Mouse (Mus musculus) lung, adult 2 months (tissue): ENCODE data around the gene Clcn7.

Experiments
- CTCF ChIP-seq: fragments of 200-500 bp; IDR thresholded peaks from 2 replicates; pipeline ENCODE4 v1.5.1; 2011; ENCODE audit warnings: mild to moderate bottlenecking, low read length, control low read depth; ENCODE audit not compliant: insufficient read depth
- POLR2A ChIP-seq: fragments of 200-500 bp; IDR thresholded peaks from 2 replicates; pipeline ENCODE4 v1.6.1; 2011; ENCODE audit warnings: low read depth, mild to moderate bottlenecking, control low read depth, low read length, borderline replicate concordance; ENCODE audit errors: extremely low read depth

GRCm38 (mm10) chr17:25112423-25112810 lies 20.8 kb upstream of the Clcn7 start:
- TF ChIP-seq CTCF (no peak), POLR2A (no peak)
